ENCODE assay signal across 8 mouse cellular contexts in the genomic region with DNA sequence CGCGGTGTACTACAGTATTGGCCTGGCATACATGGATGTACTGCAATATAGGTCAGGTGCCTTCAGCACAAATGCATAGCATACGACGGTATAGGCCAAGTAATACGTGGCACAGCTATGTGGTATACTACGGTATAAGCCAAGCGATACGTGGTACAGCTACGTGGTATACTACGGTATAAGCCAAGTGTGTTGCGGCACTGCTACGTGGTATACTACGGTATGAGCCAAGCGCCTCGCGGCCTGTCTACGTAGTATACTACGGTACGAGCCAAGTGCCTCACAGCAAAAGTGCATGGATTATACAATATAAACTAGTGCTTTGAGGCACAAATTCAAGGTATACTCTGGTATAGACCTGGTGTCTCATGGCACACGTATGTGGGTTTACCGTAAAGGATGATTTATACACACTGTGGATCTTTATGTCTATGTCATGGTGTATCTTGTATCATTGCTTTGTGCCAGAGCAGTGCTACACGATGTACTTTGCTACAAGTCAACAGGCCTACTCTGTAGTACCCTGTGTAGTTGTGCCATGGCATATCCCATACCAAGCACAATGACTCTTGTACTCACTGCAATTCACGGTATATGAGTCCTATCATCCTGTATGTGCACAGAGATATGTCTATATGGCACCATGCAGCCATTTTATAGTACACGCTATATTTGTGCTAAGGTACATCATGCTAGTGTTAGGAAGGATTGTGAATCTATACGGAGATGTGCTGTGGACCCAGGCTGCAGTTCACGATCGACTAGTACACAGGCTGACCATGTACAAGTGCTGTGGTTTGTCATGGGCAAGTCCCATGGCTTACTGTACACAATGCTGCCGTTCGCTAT.
DNase-seq lines count a peak whose midpoint lies in the region; ATAC-seq and TF ChIP-seq lines count a peak whose summit lies in the region.

No protein-coding gene starts in this region.

- intact Hi-C loops in heart, postnatal 10 days (cut with DNase I): no loop called here

- no peak for TF ChIP-seq CTCF in hindbrain, postnatal 0 days (IDR thresholded peaks at IDR 0.05; ENCODE audit: low read depth)

- peak overlapping the region; percentile 70 for H3K27ac ChIP-seq in heart, embryonic 10.5 days
- no peak overlapping the region for H3K27ac ChIP-seq in hindbrain, postnatal 0 days
- no peak overlapping the region for H3K27ac ChIP-seq in midbrain, embryonic 13.5 days

- peaks cover 32% of the 10 kb centered on the region for H3K9me3 ChIP-seq in heart, embryonic 10.5 days
- peaks cover 4% of the 10 kb centered on the region; the same call in 1 of the 2 replicates for H3K9me3 ChIP-seq in hindbrain, postnatal 0 days (ENCODE audit: low read length)
- H3K9me3 ChIP-seq in midbrain, embryonic 13.5 days: peaks cover 37% of the 10 kb centered on the region

- no peak for DNase-seq in heart, embryonic 10.5 days (ENCODE audit: low spot score)
- DNase-seq in heart, postnatal 10 days: no peak
- peak; percentile 83 for DNase-seq in embryo, embryonic 10.5 days (ENCODE audit: low spot score)
- DNase-seq in hindbrain, postnatal 0 days (ENCODE audit: low spot score): no peak
- DNase-seq in frontal cortex, postnatal 10 days (ENCODE audit: low spot score in 2 of 2): no peak
- DNase-seq in adrenal gland, adult 18-20 months (ENCODE audit: low spot score in 2 of 2): no peak
- no peak for DNase-seq in gastrocnemius, postnatal 10 days

- peaks cover 38% of the 10 kb centered on the region for H3K4me1 ChIP-seq in heart, embryonic 10.5 days
- H3K4me1 ChIP-seq in hindbrain, postnatal 0 days (ENCODE audit: insufficient read depth, low read length): 0 out of 2 replicates have a peak, but pooled peaks cover 6% of the 10 kb centered on the region
- peaks cover 13% of the 10 kb centered on the region; the same call in 1 of the 2 replicates for H3K4me1 ChIP-seq in midbrain, embryonic 13.5 days (replicated peaks)

- no peaks in the 10 kb centered on the region for H3K36me3 ChIP-seq in heart, embryonic 10.5 days
- H3K36me3 ChIP-seq in hindbrain, postnatal 0 days (ENCODE audit: insufficient read depth, low read length): no peaks in the 10 kb centered on the region
- H3K36me3 ChIP-seq in midbrain, embryonic 13.5 days: no peaks in the 10 kb centered on the region

- H3K9ac ChIP-seq in hindbrain, postnatal 0 days (replicated peaks; ENCODE audit: low read length): no peak overlapping the region
- 0 out of 2 replicates have a peak overlapping the region, but pooled peaks have one; percentile 23 for H3K9ac ChIP-seq in midbrain, embryonic 13.5 days (replicated peaks)

- ATAC-seq in hindbrain, postnatal 0 days: peak; percentile 63; the same call in 1 of the 2 replicates
- ATAC-seq in midbrain, embryonic 13.5 days: 0 out of 2 replicates have a peak, but pooled peaks have one; percentile 35

- H3K4me2 ChIP-seq in hindbrain, postnatal 0 days (ENCODE audit: low read depth, low read length): peak overlapping the region; percentile 57
- peak overlapping the region; percentile 52 for H3K4me2 ChIP-seq in midbrain, embryonic 13.5 days (replicated peaks)

- H3K27me3 ChIP-seq in heart, embryonic 10.5 days (ENCODE audit: insufficient read depth, poor library complexity, severe bottlenecking): no peaks in the 10 kb centered on the region
- H3K27me3 ChIP-seq in hindbrain, postnatal 0 days (ENCODE audit: insufficient read depth, low read length): no peaks in the 10 kb centered on the region
- 0 out of 2 replicates have a peak, but pooled peaks cover 4% of the 10 kb centered on the region for H3K27me3 ChIP-seq in midbrain, embryonic 13.5 days

- WGBS in heart, embryonic 10.5 days: 49% methylated on average over 29 of the region's 29 CpGs
- WGBS in hindbrain, postnatal 0 days: 61% methylated on average over 29 of the region's 29 CpGs
- WGBS in midbrain, embryonic 13.5 days: 48% methylated on average over 29 of the region's 29 CpGs

- H3K4me3 ChIP-seq in heart, embryonic 10.5 days: peak overlapping the region; percentile 55
- H3K4me3 ChIP-seq in hindbrain, postnatal 0 days (ENCODE audit: low read length): peak overlapping the region; percentile 25
- H3K4me3 ChIP-seq in midbrain, embryonic 13.5 days (replicated peaks): peak overlapping the region; percentile 32
